Mouse (Mus musculus) hindbrain, embryonic 13.5 days (tissue): ENCODE results near the gene Mis18a. TPM values are rescaled to one million over a fixed set of nuclear protein-coding genes. Genes with fewer than 3 reads are reported as not detected.

Experiments used
- ATAC-seq: fragments of 200-750 bp; cut with Nextera tagmentation; 2 replicates; pipeline ENCODE4 v1.8.0; 2017; ENCODE audit warnings: moderate TSS enrichment; ENCODE audit not compliant: low FRiP score
- H3K27ac ChIP-seq: fragments of 300-500 bp; sonication (generic); 2 replicates; pipeline ENCODE4 v1.5.1; 2015; ENCODE audit warnings: inconsistent platforms, mild to moderate bottlenecking, moderate library complexity
- H3K27me3 ChIP-seq: fragments of 300-500 bp; sonication (generic); 2 replicates; pipeline ENCODE4 v1.6.1; 2015; ENCODE audit warnings: mild to moderate bottlenecking, inconsistent platforms
- H3K36me3 ChIP-seq: fragments of 300-500 bp; sonication (generic); 2 replicates; pipeline ENCODE4 v1.6.1; 2015; ENCODE audit warnings: mild to moderate bottlenecking, inconsistent platforms
- H3K4me1 ChIP-seq: fragments of 300-500 bp; sonication (generic); replicated peaks from 2 replicates; pipeline ENCODE4 v1.6.1; 2015; ENCODE audit warnings: inconsistent platforms
- H3K4me2 ChIP-seq: fragments of 300-500 bp; sonication (generic); 2 replicates; pipeline ENCODE4 v1.6.1; 2015; ENCODE audit warnings: inconsistent platforms, mild to moderate bottlenecking, moderate library complexity
- H3K4me3 ChIP-seq: fragments of 300-500 bp; sonication (generic); 2 replicates; pipeline ENCODE4 v1.5.1; 2015; ENCODE audit warnings: mild to moderate bottlenecking, inconsistent platforms
- H3K9ac ChIP-seq: fragments of 300-500 bp; sonication (generic); 2 replicates; pipeline ENCODE4 v1.6.1; 2015; ENCODE audit warnings: mild to moderate bottlenecking, inconsistent platforms
- H3K9me3 ChIP-seq: fragments of 300-500 bp; sonication (generic); 2 replicates; pipeline ENCODE4 v1.6.1; 2016; ENCODE audit warnings: inconsistent platforms
- WGBS: fragments of 180-500 bp; shearing (Covaris S2); methylation state at CpG from one replicate; pipeline ENCODE4 v1.1.7; 2015; 5-methylcytosine and 5-hydroxymethylcytosine counted together
- polyA plus RNA-seq: library from polyadenylated mRNA; unstranded; fragments of >200 nt; fragmentation: Nextera tagmentation; extraction: Ambion mirVana; gene quantifications from 2 replicates; pipeline ENCODE4 v1.2.1, GENCODE M21; 2015

Mis18a gene
- polyA plus RNA-seq, 1 experiment from 2014 or later, result 28.2 TPM

DNA sequence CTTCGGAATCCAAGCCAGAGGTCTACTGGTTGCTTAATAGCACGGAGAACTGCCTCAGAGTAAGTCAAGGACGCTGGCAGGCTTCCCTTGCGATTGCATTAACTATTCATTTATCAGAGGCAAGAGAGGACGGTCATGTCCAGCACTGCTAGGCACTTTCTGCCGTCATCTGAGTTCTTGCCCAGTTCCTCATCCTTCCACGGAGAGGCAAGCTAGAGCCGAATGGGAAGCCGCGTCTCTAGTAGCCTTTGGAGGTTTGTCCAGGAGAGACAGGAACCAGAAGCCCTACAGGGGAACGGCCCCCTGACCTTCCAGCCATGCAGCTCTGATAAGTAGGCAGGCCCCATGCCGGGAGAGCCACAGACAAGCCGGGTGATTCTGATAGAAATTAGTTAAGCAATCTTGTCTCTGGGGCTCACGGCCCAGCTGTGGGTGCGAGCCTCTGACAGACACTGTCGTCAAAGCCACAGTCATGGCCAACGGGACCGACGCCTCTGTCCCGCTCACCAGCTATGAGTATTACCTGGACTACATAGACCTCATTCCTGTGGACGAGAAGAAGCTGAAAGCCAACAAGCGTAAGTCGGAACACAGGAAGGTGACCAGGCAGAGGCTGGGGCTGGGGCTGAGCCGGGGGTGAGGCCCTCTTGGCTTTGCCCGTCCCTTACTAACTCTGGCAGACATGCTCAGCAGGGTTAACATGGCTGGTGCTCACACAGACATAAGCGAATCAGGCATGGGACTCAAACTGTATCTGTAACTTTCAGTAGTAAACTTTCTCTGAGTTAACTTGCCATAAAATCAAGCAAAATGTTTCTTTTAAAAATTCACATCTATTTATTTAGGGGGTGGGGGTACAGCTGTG lies 11.1 kb upstream of the Mis18a start, which contains the start of gene Mrap:
TSS of gene Mrap (plus strand) at position 116 of the 865 bp plus-strand sequence.
- Histone ChIP-seq H3K4me3 (no peak within 1 kb of the TSS), H3K9me3 (no peaks in the 10 kb centered on the region), H3K27me3 (0 out of 2 replicates have a peak, but pooled peaks cover 3% of the 10 kb centered on the region), H3K27ac (no peak within 1 kb of the TSS), H3K36me3 (no peaks in the 10 kb centered on the region), H3K4me2 (no peak within 1 kb of the TSS), H3K9ac (no peak within 1 kb of the TSS), H3K4me1 (peaks cover 15% of the 10 kb centered on the region)
- no peak for ATAC-seq
- 87% methylated on average over 26 of the region's 26 CpGs for WGBS

- Histone ChIP-seq H3K9me3 (no peaks in the 10 kb centered on the region), H3K4me3 (no peak overlapping the region), H3K4me2 (no peak overlapping the region), H3K27ac (no peak overlapping the region), H3K36me3 (no peaks in the 10 kb centered on the region), H3K9ac (no peak overlapping the region), H3K4me1 (peaks cover 6% of the 10 kb centered on the region), H3K27me3 (0 out of 2 replicates have a peak, but pooled peaks cover 3% of the 10 kb centered on the region)
- WGBS, result 68% methylated on average over 10 of the region's 10 CpGs
- ATAC-seq, result no peak
These were observed 9.6 kb upstream of the Mis18a start for GRCm38 (mm10) chr16:90736672-90737270.

DNA sequence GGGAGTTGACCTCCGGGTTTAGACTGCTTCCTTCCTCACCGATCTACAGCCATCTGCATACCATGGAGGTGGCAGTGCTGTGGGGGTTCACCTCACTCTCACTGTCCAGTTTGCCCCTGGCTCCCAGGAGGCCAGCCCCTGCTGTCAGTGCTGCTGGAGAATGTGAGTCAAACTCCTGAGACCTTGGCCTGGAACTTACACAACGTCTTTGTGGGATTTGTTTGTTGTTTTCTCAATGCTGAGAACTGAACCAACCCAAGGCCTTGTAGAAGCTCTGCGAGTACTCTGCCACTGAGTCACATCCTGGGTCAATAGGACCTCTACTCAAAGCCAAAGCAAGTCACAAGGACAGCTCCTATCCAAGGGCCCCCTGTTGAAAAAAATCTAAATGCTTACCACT lies 8.4 kb upstream of the Mis18a start:
- ATAC-seq, result no peak
- Histone ChIP-seq H3K27ac (no peak overlapping the region), H3K4me3 (no peak overlapping the region), H3K27me3 (0 out of 2 replicates have a peak, but pooled peaks cover 3% of the 10 kb centered on the region), H3K9ac (no peak overlapping the region), H3K36me3 (0 out of 2 replicates have a peak, but pooled peaks cover 3% of the 10 kb centered on the region), H3K4me2 (no peak overlapping the region), H3K4me1 (no peaks in the 10 kb centered on the region), H3K9me3 (no peaks in the 10 kb centered on the region)
- 81% methylated on average over 4 of the region's 4 CpGs for WGBS

DNA sequence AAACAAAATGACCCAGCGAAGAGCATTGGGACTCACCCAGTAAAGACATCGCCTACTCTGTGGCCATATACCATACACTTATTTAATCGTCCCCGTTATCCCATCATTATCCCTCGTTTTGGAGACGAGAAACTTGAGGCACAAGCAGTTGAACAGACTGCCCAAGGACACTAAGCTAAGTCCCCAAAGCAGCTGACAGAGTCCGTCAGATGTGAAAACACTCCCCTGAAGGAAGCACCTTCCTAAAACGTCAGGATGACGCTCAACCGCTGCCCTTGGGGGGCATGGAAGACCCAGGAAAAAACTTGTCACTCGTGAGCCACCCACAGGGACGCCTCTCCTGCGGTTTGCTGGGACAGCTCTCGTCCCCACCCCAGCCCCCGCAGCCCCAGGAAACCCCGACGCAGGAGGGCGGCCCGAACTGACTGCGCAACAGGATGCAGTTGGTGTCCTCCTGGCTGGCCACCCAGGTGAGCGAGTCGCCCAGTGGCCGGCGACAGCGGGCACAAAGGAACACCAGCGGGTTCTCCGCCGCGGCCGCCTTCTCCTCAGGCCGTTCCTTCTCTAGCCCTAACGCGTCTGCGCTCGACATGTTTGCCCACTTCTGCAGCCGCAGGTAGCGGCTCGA lies 490 bp downstream of the Mis18a start:
- Histone ChIP-seq H3K9me3 (no peaks in the 10 kb centered on the region), H3K4me2 (peak overlapping the region; percentile 97), H3K27me3 (no peaks in the 10 kb centered on the region), H3K4me3 (peak overlapping the region; percentile 77), H3K4me1 (peaks cover 10% of the 10 kb centered on the region), H3K36me3 (0 out of 2 replicates have a peak, but pooled peaks cover 3% of the 10 kb centered on the region), H3K9ac (peak overlapping the region; percentile 71), H3K27ac (no peak overlapping the region)
- no peak for ATAC-seq
- WGBS, result 6% methylated on average over 38 of the region's 38 CpGs

- H3K36me3 ChIP-seq, result peaks cover 13% of the 10 kb centered on the region; the same call in 1 of the 2 replicates
- H3K27me3 ChIP-seq, result no peaks in the 10 kb centered on the region
- peaks cover 10% of the 10 kb centered on the region for H3K4me1 ChIP-seq
- WGBS, result 95% methylated on average over 4 of the region's 4 CpGs
- H3K4me2 ChIP-seq, result no peak overlapping the region
- no peaks in the 10 kb centered on the region for H3K9me3 ChIP-seq
- no peak for ATAC-seq
- H3K9ac ChIP-seq, result no peak overlapping the region
- no peak overlapping the region for H3K4me3 ChIP-seq
- H3K27ac ChIP-seq, result no peak overlapping the region
These were observed 3.2 kb downstream of the Mis18a start for GRCm38 (mm10) chr16:90724051-90724450.

- no peaks in the 10 kb centered on the region for H3K9me3 ChIP-seq
- H3K4me2 ChIP-seq, result peak overlapping the region; percentile 56
- peak overlapping the region; percentile 63 for H3K9ac ChIP-seq
- WGBS, result 69% methylated on average over 12 of the region's 12 CpGs
- no peaks in the 10 kb centered on the region for H3K36me3 ChIP-seq
- peaks cover 36% of the 10 kb centered on the region for H3K4me1 ChIP-seq
- H3K27me3 ChIP-seq, result peaks cover 15% of the 10 kb centered on the region
- peak overlapping the region; percentile 89 for H3K27ac ChIP-seq
- no peak for ATAC-seq
- H3K4me3 ChIP-seq, result peak overlapping the region; percentile 29
These were observed 16.9 kb downstream of the Mis18a start for GRCm38 (mm10) chr16:90710313-90710712.

DNA sequence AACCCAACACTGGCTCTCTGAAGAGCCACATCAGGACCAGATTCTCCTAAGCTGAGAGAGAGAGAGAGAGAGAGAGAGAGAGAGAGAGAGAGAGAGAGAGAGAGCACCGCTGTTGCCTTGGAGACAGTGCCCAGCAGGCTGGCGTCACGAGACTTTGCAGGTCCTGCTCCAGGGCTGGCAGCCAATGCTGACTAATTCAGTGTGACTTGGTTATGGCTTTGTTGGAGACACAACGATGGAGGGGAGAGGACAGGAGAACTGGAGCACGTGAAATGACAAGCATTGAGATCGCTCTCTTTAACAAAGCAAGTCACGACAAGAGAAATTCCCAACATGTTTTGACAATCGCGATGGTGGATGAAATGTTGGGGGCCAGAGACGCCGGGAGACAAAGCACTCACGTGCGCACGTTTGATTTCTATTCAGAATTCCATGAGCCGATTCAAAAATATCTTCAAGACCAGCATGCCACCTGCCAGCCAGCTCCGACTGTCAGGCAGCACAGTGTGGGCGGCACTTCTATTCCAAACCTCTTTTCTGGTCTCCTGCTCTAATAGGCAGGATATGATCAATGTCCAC lies 17.4 kb downstream of the Mis18a start:
- 10% methylated on average over 17 of the region's 17 CpGs for WGBS

GRCm38 (mm10) chr16:90706279-90706678 lies 20.9 kb downstream of the Mis18a start:
- H3K4me2 ChIP-seq, result no peak overlapping the region
- WGBS, result 56% methylated on average over 3 of the region's 3 CpGs

More for the DNA sequence above, 17.4 kb downstream of the Mis18a start:
- Histone ChIP-seq H3K4me2 (peak overlapping the region; percentile 56), H3K27me3 (peaks cover 15% of the 10 kb centered on the region), H3K27ac (peak overlapping the region; percentile 89), H3K4me1 (peaks cover 36% of the 10 kb centered on the region), H3K36me3 (no peaks in the 10 kb centered on the region), H3K9me3 (no peaks in the 10 kb centered on the region), H3K9ac (peak overlapping the region; percentile 63), H3K4me3 (peak overlapping the region; percentile 29)
- peak; percentile 91 for ATAC-seq

DNA sequence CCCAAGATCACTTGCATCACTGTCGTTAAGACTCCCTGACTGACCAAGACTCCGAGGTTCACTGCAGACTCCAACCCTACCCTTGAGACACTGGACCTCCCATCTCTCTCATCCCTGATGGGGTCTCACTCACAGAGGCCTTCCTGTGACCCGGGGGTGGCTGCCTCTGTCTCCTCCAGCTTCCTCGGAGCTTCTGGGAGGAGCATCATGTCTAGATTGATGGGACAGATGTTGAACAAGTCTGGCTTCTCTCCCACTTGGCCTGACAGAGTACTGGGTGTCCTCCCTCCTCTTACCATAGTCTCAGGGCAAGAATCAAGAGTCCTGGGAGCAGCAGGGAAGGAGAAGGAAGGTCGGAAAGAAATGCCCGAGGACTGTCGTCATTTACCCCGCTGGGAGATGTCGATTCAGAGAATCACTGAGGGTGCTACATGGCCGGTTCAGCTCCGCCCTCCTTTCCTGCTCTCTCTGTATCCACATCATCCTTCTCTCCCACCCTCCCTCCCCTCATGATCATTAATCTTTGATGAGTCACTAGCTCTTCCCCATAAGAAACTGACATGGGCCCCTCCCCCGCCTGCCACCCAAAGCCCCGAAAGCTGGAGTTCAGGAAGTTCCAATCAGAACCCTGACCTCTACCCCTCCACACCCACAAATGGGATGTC lies 22.9 kb downstream of the Mis18a start:
- no peak for ATAC-seq
- Histone ChIP-seq H3K36me3 (no peaks in the 10 kb centered on the region), H3K4me1 (peaks cover 5% of the 10 kb centered on the region), H3K4me2 (no peak overlapping the region), H3K27ac (no peak overlapping the region), H3K4me3 (no peak overlapping the region), H3K9ac (no peak overlapping the region), H3K9me3 (no peaks in the 10 kb centered on the region), H3K27me3 (no peaks in the 10 kb centered on the region; the same call in 1 of the 2 replicates)
- WGBS, result 76% methylated on average over 13 of the region's 13 CpGs

More at GRCm38 (mm10) chr16:90706279-90706678, 20.9 kb downstream of the Mis18a start:
- no peak for ATAC-seq
- Histone ChIP-seq H3K4me1 (peaks cover 25% of the 10 kb centered on the region), H3K36me3 (no peaks in the 10 kb centered on the region), H3K4me3 (no peak overlapping the region), H3K27me3 (no peaks in the 10 kb centered on the region; the same call in 1 of the 2 replicates), H3K9me3 (no peaks in the 10 kb centered on the region), H3K27ac (no peak overlapping the region), H3K9ac (no peak overlapping the region)

DNA sequence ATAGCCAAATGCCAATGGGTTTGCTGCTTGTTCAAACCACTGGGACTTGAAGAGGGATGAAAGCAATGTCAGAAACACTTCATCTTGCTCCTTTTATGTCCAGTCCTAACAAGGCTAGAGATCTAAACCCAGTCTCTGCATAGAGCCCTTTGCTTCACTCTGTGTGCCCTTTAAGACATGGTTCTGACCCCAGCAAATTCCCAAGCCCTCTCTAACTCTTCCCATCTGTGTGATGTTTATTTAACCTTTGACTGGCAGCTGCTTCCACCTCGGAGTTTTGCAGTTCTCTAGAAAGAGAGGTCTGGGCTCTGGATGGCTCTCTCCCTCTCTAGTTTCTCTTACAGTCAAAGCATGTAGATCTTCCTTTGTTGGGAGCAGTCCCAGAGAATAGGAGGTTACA lies 23.6 kb downstream of the Mis18a start:
- Histone ChIP-seq H3K36me3 (no peaks in the 10 kb centered on the region), H3K9me3 (no peaks in the 10 kb centered on the region), H3K4me2 (no peak overlapping the region), H3K4me3 (no peak overlapping the region), H3K27ac (no peak overlapping the region), H3K27me3 (no peaks in the 10 kb centered on the region; the same call in 1 of the 2 replicates), H3K9ac (no peak overlapping the region), H3K4me1 (no peaks in the 10 kb centered on the region)
- ATAC-seq, result no peak
- WGBS, result 22% methylated on average over 1 of the region's 1 CpGs

DNA sequence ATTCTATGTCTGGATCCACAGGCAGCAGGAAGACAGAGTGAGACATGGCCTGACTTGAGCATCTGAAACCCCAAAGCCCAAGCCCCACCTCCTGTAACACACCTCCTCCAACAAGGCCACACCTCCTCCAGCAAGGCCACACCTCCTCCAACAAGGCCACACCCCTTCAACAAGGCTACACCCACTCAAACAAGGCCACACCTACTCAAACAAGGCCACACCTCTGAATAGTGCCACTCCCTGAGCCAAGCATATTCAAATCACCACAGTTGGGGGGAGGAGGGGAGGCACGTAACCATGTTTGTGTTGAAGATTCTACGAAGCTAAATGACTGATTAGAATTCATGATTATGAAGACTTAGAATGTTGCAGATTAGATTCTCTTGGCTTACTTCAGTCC lies 25.7 kb downstream of the Mis18a start:
- H3K4me2 ChIP-seq, result no peak overlapping the region
- no peaks in the 10 kb centered on the region for H3K9me3 ChIP-seq
- H3K36me3 ChIP-seq, result no peaks in the 10 kb centered on the region
- H3K4me3 ChIP-seq, result no peak overlapping the region
- H3K9ac ChIP-seq, result no peak overlapping the region
- 0 out of 2 replicates have a peak, but pooled peaks cover under 1% of the 10 kb centered on the region for H3K4me1 ChIP-seq
- no peak overlapping the region for H3K27ac ChIP-seq
- peaks cover 4% of the 10 kb centered on the region for H3K27me3 ChIP-seq
- no peak for ATAC-seq
- 95% methylated on average over 2 of the region's 2 CpGs for WGBS
